ENCODE assay signal across 8 mouse cellular contexts in the genomic region with DNA sequence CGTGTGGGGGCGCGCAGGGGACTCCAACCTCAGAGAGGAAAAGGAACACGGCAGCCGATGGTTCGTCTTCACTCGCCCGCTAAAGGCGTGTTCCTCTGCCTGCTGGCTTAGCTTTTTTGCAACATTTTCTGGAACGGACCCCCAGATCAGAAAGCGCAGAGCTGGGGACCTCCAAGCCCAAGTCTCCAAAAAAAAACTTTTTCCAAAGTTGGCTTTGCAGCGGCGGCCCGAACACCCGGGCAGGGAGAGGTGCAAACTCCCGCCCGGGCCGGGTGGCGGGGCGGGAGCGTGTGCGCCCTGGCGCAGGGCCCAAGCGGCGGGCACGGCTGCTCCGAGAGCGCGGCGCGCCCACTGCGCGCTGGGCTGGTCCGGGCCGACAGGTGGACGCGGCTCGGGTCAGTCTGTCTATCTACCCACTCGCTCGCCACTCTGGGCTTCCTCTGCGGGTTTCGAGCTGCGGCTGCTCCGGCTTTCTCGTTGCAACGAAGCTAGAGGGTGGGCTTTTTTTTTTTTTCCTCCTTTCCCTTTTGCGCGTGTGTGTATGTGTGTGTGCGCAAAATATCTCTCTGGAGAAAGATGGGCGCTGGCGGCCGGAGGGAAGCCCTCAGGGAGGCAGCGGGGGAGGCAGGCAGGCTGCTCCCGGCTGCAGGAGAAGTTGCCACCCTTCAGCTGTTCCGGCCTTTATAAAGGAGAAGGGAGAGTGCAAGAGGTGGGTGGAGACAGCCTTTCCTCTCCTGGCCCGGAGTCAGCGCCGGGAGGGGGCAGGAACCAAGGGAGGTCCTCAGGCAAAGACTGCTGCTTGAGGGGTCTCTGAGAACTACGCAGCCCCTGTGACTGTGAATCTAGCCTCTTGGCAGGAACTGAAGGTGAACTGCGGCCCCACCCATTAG. TPM values are rescaled to one million over a fixed set of nuclear protein-coding genes. Genes with fewer than 3 reads are reported as not detected.
DNase-seq lines count a peak whose midpoint lies in the region; ATAC-seq and TF ChIP-seq lines count a peak whose summit lies in the region.

A gene (minus strand): TSS at position 657 of the 890 bp plus-strand sequence.

- DNase-seq in ES-E14 (ENCODE audit: low read depth, low spot score), result no peak
- peak in 1 of 2 experiments; percentile 76 for DNase-seq in frontal cortex, adult 2 months (ENCODE audit: extremely low spot score in 1 of 2, low spot score in 1 of 2)
- peak; percentile 76 for DNase-seq in heart, postnatal 4 days
- peak; percentile 82 for DNase-seq in layer of hippocampus, adult 9-11 months
- DNase-seq in right cerebral cortex, adult 18-20 months, result peak; percentile 73
- no peak for DNase-seq in spleen, postnatal 4 days (ENCODE audit: low spot score in 2 of 2)

- H3K27me3 ChIP-seq in lung, embryonic 16.5 days (ENCODE audit: control insufficient read depth, insufficient read depth, low read depth, low read length), result peaks cover 51% of the 10 kb centered on the region

- peaks cover 0 to 23% of the 10 kb centered on the region in 2 experiments; a peak in 2 of 4 replicates for H3K4me1 ChIP-seq in ES-E14 (ENCODE audit: control insufficient read depth in 2 of 2, insufficient read depth in 2 of 2, low read length in 2 of 2, poor library complexity in 1 of 2)
- H3K4me1 ChIP-seq in brown adipose tissue, adult 24 weeks (ENCODE audit: control insufficient read depth, insufficient read depth, insufficient read length, low read length), result no peaks in the 10 kb centered on the region; the same call in 1 of the 2 replicates
- peaks cover 27% of the 10 kb centered on the region for H3K4me1 ChIP-seq in lung, embryonic 16.5 days (replicated peaks; ENCODE audit: control insufficient read depth, insufficient read depth, low read length)

- peak within 1 kb of the TSS; percentile 93 for H3K4me2 ChIP-seq in lung, embryonic 16.5 days (ENCODE audit: low read depth, low read length)

- under 1% methylated on average over 57 of the region's 60 CpGs for WGBS in lung, embryonic 16.5 days

- H3K4me3 ChIP-seq in ES-E14 (ENCODE audit: insufficient read depth in 1 of 2, low read depth in 1 of 2, low read length in 2 of 2, poor library complexity in 1 of 2, severe bottlenecking in 1 of 2), result peak within 1 kb of the TSS; percentile 70 to 86
- H3K4me3 ChIP-seq in brown adipose tissue, adult 24 weeks (ENCODE audit: insufficient read depth, low read depth, low read length), result peak within 1 kb of the TSS; percentile 92
- peak within 1 kb of the TSS; percentile 69 for H3K4me3 ChIP-seq in lung, embryonic 16.5 days (ENCODE audit: low read length)

- no peaks in the 10 kb centered on the region for H3K9me3 ChIP-seq in ES-E14 (ENCODE audit: control insufficient read depth, insufficient read depth, low read depth, low read length)
- no peaks in the 10 kb centered on the region for H3K9me3 ChIP-seq in lung, embryonic 16.5 days (ENCODE audit: control insufficient read depth, low read length)

- H3K9ac ChIP-seq in ES-E14 (ENCODE audit: insufficient read depth, low read depth, low read length, poor library complexity, severe bottlenecking), result peak within 1 kb of the TSS; percentile 70
- H3K9ac ChIP-seq in lung, embryonic 16.5 days (ENCODE audit: low read length), result peak within 1 kb of the TSS; percentile 88

- no peaks in the 10 kb centered on the region for H3K36me3 ChIP-seq in ES-E14 (ENCODE audit: control insufficient read depth, insufficient read depth, low read length, poor library complexity, severe bottlenecking)
- no peaks in the 10 kb centered on the region for H3K36me3 ChIP-seq in lung, embryonic 16.5 days (ENCODE audit: control insufficient read depth, insufficient read depth, low read length)

- peak; percentile 45 for ATAC-seq in lung, embryonic 16.5 days (ENCODE audit: low read depth)

- in situ Hi-C loops in ES-E14 (cut with MboI; ENCODE audit: low sequenced_read_pairs in 2 of 2, unreplicated experiment in 2 of 2), result no loop called here

- H3K27ac ChIP-seq in ES-E14 (ENCODE audit: insufficient read depth, low read depth, low read length, poor library complexity, severe bottlenecking), result no peak within 1 kb of the TSS
- H3K27ac ChIP-seq in brown adipose tissue, adult 24 weeks (replicated peaks; ENCODE audit: low read depth, low read length), result peak within 1 kb of the TSS; percentile 82
- H3K27ac ChIP-seq in lung, embryonic 16.5 days (ENCODE audit: low read length), result peak within 1 kb of the TSS; percentile 85

TF ChIP-seq in ES-E14, 5 proteins besides CTCF, POLR2A, EP300 and RAD21:
- TF ChIP-seq ZC3H11A (IDR thresholded peaks at IDR 0.05; ENCODE audit: borderline replicate concordance, low read depth, low read length) (no peak), HCFC1 (IDR thresholded peaks at IDR 0.05; ENCODE audit: borderline replicate concordance, insufficient read depth, low read length) (no peak), MAFK (IDR thresholded peaks at IDR 0.05; ENCODE audit: insufficient read depth, low read depth, low read length) (no peak), ZNF384 (IDR thresholded peaks at IDR 0.05; ENCODE audit: low read depth, low read length) (no peak), CHD2 (IDR thresholded peaks at IDR 0.05; ENCODE audit: low read depth, low read length) (no peak)

RNA-seq across cellular contexts. Expression of the gene that starts here (rescaled TPM):
- 9.5 and 12.1 TPM in 2 replicates for total RNA-seq in ES-E14 (2012; rRNA removed)
- 9.8 and 13.0 TPM in 2 replicates for polyA plus RNA-seq in brown adipose tissue, adult 24 weeks (2012; ENCODE audit: insufficient read depth, insufficient read length, missing spikeins)
- polyA plus RNA-seq in frontal cortex, adult 2 months (2012; rRNA removed), result 30.7 and 32.4 TPM in 2 replicates
- total RNA-seq in heart, postnatal 4 days (2021), result 10 to 100 TPM; 46.4 to 50.7 TPM
- 7.2 and 7.7 TPM in 2 replicates for polyA plus RNA-seq in lung, embryonic 16.5 days (2015; fragmentation: Nextera tagmentation; extraction: Ambion mirVana)

Comparison
In these comparisons a context has a peak if more than half of its experiments do, and no peak if none do; other contexts are left out.
1. DNase-seq: peak in heart, postnatal 4 days (single experiment), layer of hippocampus, adult 9-11 months (single experiment) and right cerebral cortex, adult 18-20 months (single experiment); none in ES-E14 (single experiment) and spleen, postnatal 4 days (0 of 2).
2. Peak in every context shown above with its lines, with median percentiles within 50 percentile points of each other: H3K4me3 ChIP-seq.